Mouse (Mus musculus): Measurements from ENCODE around the gene Guf1. TPM values are rescaled to one million over a fixed set of nuclear protein-coding genes. Genes with fewer than 3 reads are reported as not detected.

Guf1 gene
- polyA plus RNA-seq, 1 experiment from 2014 or later = 64.5 TPM

DNA sequence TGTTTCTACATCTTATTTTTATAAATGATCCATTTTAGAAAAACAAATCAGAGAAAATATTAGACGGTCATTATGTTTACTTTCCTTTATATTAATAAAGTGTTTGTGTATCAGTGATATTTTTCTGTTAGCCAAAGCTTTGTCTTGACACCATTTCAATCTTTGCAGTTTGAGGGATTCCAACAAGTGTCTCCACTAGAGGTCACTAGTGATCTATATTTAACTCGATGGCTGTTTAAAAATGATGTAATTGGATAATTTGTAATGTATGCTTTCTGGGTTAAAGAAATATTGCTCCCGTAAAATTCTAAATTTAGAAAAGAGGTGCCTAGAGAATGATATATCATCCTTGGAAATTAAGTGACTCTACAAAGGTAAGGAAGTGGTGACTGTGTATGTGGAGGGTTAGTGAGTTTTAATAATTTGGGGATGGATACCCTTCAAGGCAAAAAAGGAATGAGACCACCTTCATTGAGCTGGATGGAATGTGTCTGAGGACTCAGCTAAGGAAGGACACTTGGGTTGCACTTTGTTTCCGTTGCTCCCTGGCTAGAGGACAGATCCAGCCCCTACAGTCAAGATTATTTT, 56.6 kb downstream of the Guf1 start:
- H3K4me2 ChIP-seq (replicated peaks) = no peak overlapping the region
- H3K27me3 ChIP-seq = no peaks in the 10 kb centered on the region
- H3K4me3 ChIP-seq = no peak overlapping the region
- ATAC-seq (ENCODE audit: low FRiP score, low read depth) = no peak
- H3K4me1 ChIP-seq = no peaks in the 10 kb centered on the region
- H3K9me3 ChIP-seq = no peaks in the 10 kb centered on the region
- no peaks in the 10 kb centered on the region for H3K36me3 ChIP-seq
- WGBS = 22% methylated on average over 4 of the region's 4 CpGs
- no peak overlapping the region for H3K9ac ChIP-seq
- H3K27ac ChIP-seq = no peak overlapping the region

DNA sequence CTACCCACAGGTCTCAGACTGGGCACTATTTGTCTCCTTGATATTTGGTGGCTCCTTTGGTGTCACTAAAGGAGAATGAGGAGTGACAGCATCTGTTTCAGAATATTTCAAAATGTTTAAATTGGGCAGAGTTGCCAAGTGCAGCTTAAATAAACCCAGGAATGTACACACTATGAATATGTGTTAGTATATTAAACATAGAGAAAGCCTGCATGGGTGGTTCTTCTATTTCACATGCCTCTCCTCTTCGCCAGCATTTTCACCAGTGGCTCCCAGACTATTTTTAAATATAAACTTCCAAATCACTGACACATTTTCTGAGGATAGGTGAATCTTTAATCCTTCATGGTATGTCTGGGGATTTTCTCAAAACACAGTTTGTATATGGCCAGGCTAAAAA, 64.2 kb downstream of the Guf1 start:
- Histone ChIP-seq H3K36me3 (no peaks in the 10 kb centered on the region), H3K9me3 (no peaks in the 10 kb centered on the region), H3K27ac (no peak overlapping the region), H3K9ac (no peak overlapping the region), H3K4me2 (replicated peaks) (no peak overlapping the region), H3K4me3 (no peak overlapping the region), H3K27me3 (no peaks in the 10 kb centered on the region), H3K4me1 (no peaks in the 10 kb centered on the region)
- WGBS = 84% methylated on average over 1 of the region's 1 CpGs
- no peak for ATAC-seq (ENCODE audit: low FRiP score, low read depth)

Other genes starting within 250 kb of the Guf1 start
- gene Kctd8, start 215.2 kb upstream of the Guf1 start, polyA plus RNA-seq (2015; fragmentation: Nextera tagmentation; extraction: Ambion mirVana) = 3.5 and 3.7 TPM in 2 replicates
- gene Yipf7, start 14.3 kb upstream of the Guf1 start, polyA plus RNA-seq (2015; fragmentation: Nextera tagmentation; extraction: Ambion mirVana) = 0.28 TPM in 1 of 2 replicates, not detected in the other
- gene Gnpda2, start 35.4 kb downstream of the Guf1 start, polyA plus RNA-seq (2015; fragmentation: Nextera tagmentation; extraction: Ambion mirVana) = 47.7 and 50.2 TPM in 2 replicates